Mouse (Mus musculus) CD4-positive helper T cell, adult 2 months (primary cell): ENCODE data around the gene Zfp212.
"Not testable (repeated sequence)": the region's sequence is repeated elsewhere in the genome, so short reads cannot be mapped to it uniquely, and the experiment has no call there.

Source experiments
- DNase-seq: peaks from one replicate; pipeline ENCODE4 v3.0.0-alpha.2; 2012; ENCODE audit warnings: low read depth, missing footprints, low spot score

The Zfp212 gene

GRCm38 (mm10) chr6:47942461-47942860 lies 22.2 kb downstream of the Zfp212 start:
- DNase-seq, result no peak

- peak; percentile 75 for DNase-seq
Observed at GRCm38 (mm10) chr6:47943021-47943691, 22.9 kb downstream of the Zfp212 start.

GRCm38 (mm10) chr6:47943721-47944120 lies 23.4 kb downstream of the Zfp212 start:
- no peak for DNase-seq

GRCm38 (mm10) chr6:47947388-47947787 lies 27.1 kb downstream of the Zfp212 start:
- DNase-seq, result no peak

- DNase-seq, result peak; percentile 94
Observed at GRCm38 (mm10) chr6:47953191-47953726, 33.0 kb downstream of the Zfp212 start, which contains the start of gene Zfp956. Zfp956 (plus strand) TSS chr6:47953390.

- no peak for DNase-seq
Observed at GRCm38 (mm10) chr6:47954425-47954824, 34.1 kb downstream of the Zfp212 start.

- DNase-seq, result no peak
Observed at GRCm38 (mm10) chr6:47957816-47958215, 37.5 kb downstream of the Zfp212 start.

GRCm38 (mm10) chr6:47960685-47961421 lies 40.6 kb downstream of the Zfp212 start:
- no peak for DNase-seq

- no peak for DNase-seq
Observed at GRCm38 (mm10) chr6:47963051-47963450, 42.8 kb downstream of the Zfp212 start.

- not testable (repeated sequence) for DNase-seq
Observed at GRCm38 (mm10) chr6:47968166-47968565, 47.9 kb downstream of the Zfp212 start.

GRCm38 (mm10) chr6:47974599-47974998 lies 54.3 kb downstream of the Zfp212 start:
- DNase-seq, result peak; percentile 25

GRCm38 (mm10) chr6:47978897-47979368 lies 58.7 kb downstream of the Zfp212 start:
- DNase-seq, result peak; percentile 65
